Mouse (Mus musculus): ENCODE data around the gene Zfp936. TPM values are rescaled to one million over a fixed set of nuclear protein-coding genes. Genes with fewer than 3 reads are reported as not detected.
"Not testable (repeated sequence)": the region's sequence is repeated elsewhere in the genome, so short reads cannot be mapped to it uniquely, and the experiment has no call there.

Gene Zfp936
- total and polyA plus RNA-seq, 2 experiments from 2014 or later, result not detected

DNA sequence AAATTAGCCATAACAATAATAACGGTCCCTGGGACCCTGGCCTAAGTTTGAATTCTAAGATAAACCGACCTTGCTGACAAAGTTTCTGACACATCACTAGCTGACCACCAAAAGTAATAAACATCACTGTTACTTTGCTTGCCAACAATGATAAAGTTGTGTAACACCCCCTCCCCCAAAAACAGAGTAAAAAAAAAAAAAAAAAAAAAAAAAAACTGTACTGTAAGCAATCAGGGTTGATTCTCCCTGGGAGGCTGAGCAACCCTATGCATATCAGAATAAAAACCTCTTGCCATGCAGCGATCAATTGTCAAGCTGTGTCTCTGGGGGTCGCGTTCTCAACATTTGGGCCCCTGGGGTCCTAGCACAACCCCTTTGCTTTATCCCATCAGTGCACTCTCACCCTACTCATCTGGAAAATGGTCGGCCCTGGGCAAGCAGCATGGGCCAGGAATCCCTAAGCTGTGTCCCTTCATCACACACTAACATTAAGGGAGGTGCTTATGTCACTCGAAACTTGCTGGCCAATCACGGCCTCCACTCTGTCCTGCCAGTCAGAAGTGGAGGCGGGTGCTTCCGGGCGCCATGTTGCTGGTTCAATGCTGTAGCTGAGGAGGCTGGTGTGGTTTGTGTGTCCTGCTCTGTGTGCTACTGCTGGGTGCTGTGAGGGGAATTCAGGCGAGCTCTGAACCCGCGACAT, 63.1 kb downstream of the Zfp936 start:
- H3K27me3 ChIP-seq (ENCODE audit: insufficient read depth, low read length), result no peaks in the 10 kb centered on the region
- H3K4me2 ChIP-seq (ENCODE audit: low read depth, low read length, poor library complexity, severe bottlenecking), result no peak overlapping the region
- 87% methylated on average over 14 of the region's 14 CpGs for WGBS
- no peak for TF ChIP-seq CTCF (IDR thresholded peaks at IDR 0.05)
- ATAC-seq (ENCODE audit: low FRiP score) (no peak), DNase-seq (ENCODE audit: low spot score) (no peak)
- peaks cover 62% of the 10 kb centered on the region for H3K9me3 ChIP-seq (ENCODE audit: low read length)
- no peak overlapping the region for H3K9ac ChIP-seq (replicated peaks; ENCODE audit: low read length, poor library complexity, severe bottlenecking)
- H3K36me3 ChIP-seq (ENCODE audit: insufficient read depth, low read length), result no peaks in the 10 kb centered on the region
- no peak overlapping the region for H3K4me3 ChIP-seq (ENCODE audit: low read depth, low read length)
- H3K4me1 ChIP-seq (ENCODE audit: insufficient read depth, low read length), result no peaks in the 10 kb centered on the region
- H3K27ac ChIP-seq (ENCODE audit: low read depth, low read length), result no peak overlapping the region

DNA sequence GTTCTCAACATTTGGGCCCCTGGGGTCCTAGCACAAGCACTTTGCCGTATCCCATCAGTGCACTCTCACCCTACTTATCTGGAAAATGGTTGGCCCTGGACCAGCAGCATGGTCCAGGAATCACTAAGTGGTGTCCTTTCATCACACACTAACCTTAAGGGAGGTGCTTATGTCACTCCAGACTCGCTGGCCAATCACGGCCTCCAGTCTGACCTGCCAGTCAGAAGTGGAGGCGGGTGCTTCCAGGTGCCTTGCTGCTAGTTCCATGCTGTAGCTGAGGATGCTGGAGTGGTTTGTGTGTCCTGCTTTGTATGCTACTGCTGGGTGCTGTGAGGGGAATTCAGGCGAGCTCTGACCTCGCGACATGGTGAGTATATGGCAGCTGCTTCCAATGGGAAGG, 99.8 kb downstream of the Zfp936 start:
- not testable (repeated sequence) for H3K27me3 ChIP-seq (ENCODE audit: insufficient read depth, low read length); H3K4me1 ChIP-seq (ENCODE audit: insufficient read depth, low read length); H3K9ac ChIP-seq (replicated peaks; ENCODE audit: low read length, poor library complexity, severe bottlenecking); H3K36me3 ChIP-seq (ENCODE audit: insufficient read depth, low read length); H3K4me2 ChIP-seq (ENCODE audit: low read depth, low read length, poor library complexity, severe bottlenecking); H3K27ac ChIP-seq (ENCODE audit: low read depth, low read length); H3K4me3 ChIP-seq (ENCODE audit: low read depth, low read length); ATAC-seq (ENCODE audit: low FRiP score); DNase-seq (ENCODE audit: low spot score)
- peaks cover 12% of the 10 kb centered on the region; the same call in 1 of the 2 replicates for H3K9me3 ChIP-seq (ENCODE audit: low read length)
- 84% methylated on average over 7 of the region's 7 CpGs for WGBS

Small RNA genes lying within 50 kb of the gene (microRNA-seq; reads per million reads assigned to microRNA genes)
- gene Gm22707 (ENCODE audit: borderline number of aligned reads), result not detected

Other genes starting within 250 kb of the Zfp936 start
- not detected in 2 replicates for gene Gm2381, start 247.0 kb upstream of the Zfp936 start, total RNA-seq (2014; rRNA removed)
- not detected in 2 replicates for gene Gm2381, start 247.0 kb upstream of the Zfp936 start, polyA plus RNA-seq (2015; fragmentation: Nextera tagmentation; extraction: Ambion mirVana)
- not detected in 2 replicates for gene Vmn2r63, start 180.4 kb upstream of the Zfp936 start, total RNA-seq (2014; rRNA removed)
- not detected in 2 replicates for gene Vmn2r63, start 180.4 kb upstream of the Zfp936 start, polyA plus RNA-seq (2015; fragmentation: Nextera tagmentation; extraction: Ambion mirVana)
- gene Gm9268, start 95.5 kb upstream of the Zfp936 start, total RNA-seq (2014; rRNA removed), result not detected in 2 replicates
- not detected in 2 replicates for gene Gm9268, start 95.5 kb upstream of the Zfp936 start, polyA plus RNA-seq (2015; fragmentation: Nextera tagmentation; extraction: Ambion mirVana)
- gene Zfp715, start 199.1 kb downstream of the Zfp936 start, total RNA-seq (2014; rRNA removed), result 25.8 and 33.1 TPM in 2 replicates
- 16.5 and 17.1 TPM in 2 replicates for gene Zfp715, start 199.1 kb downstream of the Zfp936 start, polyA plus RNA-seq (2015; fragmentation: Nextera tagmentation; extraction: Ambion mirVana)
- 0.09 and 0.22 TPM in 2 replicates for gene Siglecf, start 237.1 kb downstream of the Zfp936 start, total RNA-seq (2014; rRNA removed)
- gene Siglecf, start 237.1 kb downstream of the Zfp936 start, polyA plus RNA-seq (2015; fragmentation: Nextera tagmentation; extraction: Ambion mirVana), result 0.11 and 0.26 TPM in 2 replicates